Mouse (Mus musculus): ENCODE data around the gene Pth2r.

GRCm38 (mm10) chr1:65245637-65246036 is 36.2 kb upstream of the Pth2r start:
- TF ChIP-seq CTCF (conservative IDR thresholded peaks at IDR 0.05 in 1 of 2, IDR thresholded peaks at IDR 0.05 in 1 of 2; ENCODE audit: low read depth in 2 of 2, low read length in 2 of 2) (no peak), ZMIZ1 (IDR thresholded peaks at IDR 0.05; ENCODE audit: low read depth, low read length) (no peak), MXI1 (IDR thresholded peaks at IDR 0.05; ENCODE audit: low read depth, low read length) (no peak), GABPA (IDR thresholded peaks at IDR 0.05; ENCODE audit: insufficient replicate concordance, low read depth, low read length) (no peak), MAX (IDR thresholded peaks at IDR 0.05; ENCODE audit: low read length) (no peak), ZKSCAN1 (IDR thresholded peaks at IDR 0.05; ENCODE audit: borderline replicate concordance, low read depth, low read length) (no peak), KAT2A (IDR thresholded peaks at IDR 0.05; ENCODE audit: insufficient replicate concordance, low read length) (no peak), POLR2A (IDR thresholded peaks at IDR 0.05; ENCODE audit: low read depth, low read length) (no peak), TBP (conservative IDR thresholded peaks at IDR 0.05; ENCODE audit: low read depth, low read length) (no peak), JUND (conservative IDR thresholded peaks at IDR 0.05; ENCODE audit: low read depth, low read length) (no peak), ETS1 (conservative IDR thresholded peaks at IDR 0.05; ENCODE audit: low read depth, low read length) (no peak), TCF12 (IDR thresholded peaks at IDR 0.05; ENCODE audit: low read depth, low read length) (no peak)

All from CH12.LX (cell line).